Mouse (Mus musculus) left cerebral cortex, postnatal 36 days (tissue): ENCODE data around the gene Scgb2b27. TPM values are rescaled to one million over a fixed set of nuclear protein-coding genes. Genes with fewer than 3 reads are reported as not detected.
"Not testable (repeated sequence)": the region's sequence is repeated elsewhere in the genome, so short reads cannot be mapped to it uniquely, and the experiment has no call there.

Experiments
- DNase-seq, 2 experiments: peaks; one replicate each; pipeline ENCODE4 v3.0.0; 2021 to 2022; ENCODE audit warnings: low spot score in 2 of 2, mixed read lengths in 1 of 2
- intact Hi-C: fragments of 180-260 bp; cut with DNase I; formaldehyde crosslinking; loops from one replicate; pipeline ENCODE4 v1.15.1; 2025
- total RNA-seq, 2 experiments: library from RNA; stranded (reverse); gene quantifications; 2 replicates each; pipeline ENCODE4 v1.2.3; 2021

Scgb2b27 gene
- not detected for total RNA-seq

DNA sequence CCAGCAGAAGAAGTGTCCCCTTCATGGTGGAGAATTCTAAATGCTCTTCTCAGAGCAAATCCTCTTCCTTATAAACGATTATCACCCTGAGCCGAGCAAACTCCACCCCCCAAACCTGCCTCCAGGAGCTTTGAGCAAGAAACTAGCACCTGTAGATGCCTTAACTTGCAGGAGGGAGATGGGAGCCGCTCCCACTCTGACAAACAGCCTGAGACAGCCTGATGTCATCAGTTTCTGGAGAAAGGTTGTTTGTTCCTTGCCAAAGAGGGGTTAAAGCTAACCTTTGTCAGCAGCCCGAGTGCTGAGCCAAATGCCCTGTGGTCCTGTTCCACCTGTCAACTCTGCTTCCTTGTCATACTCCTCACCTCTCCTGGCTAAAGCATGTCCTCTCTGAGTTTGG lies at the start of gene Scgb2b27:
TSS of gene Scgb2b27 (minus strand) at position 101 of the 400 bp plus-strand sequence.
- DNase-seq, result no peak
- intact Hi-C loops, result no loop called here

DNA sequence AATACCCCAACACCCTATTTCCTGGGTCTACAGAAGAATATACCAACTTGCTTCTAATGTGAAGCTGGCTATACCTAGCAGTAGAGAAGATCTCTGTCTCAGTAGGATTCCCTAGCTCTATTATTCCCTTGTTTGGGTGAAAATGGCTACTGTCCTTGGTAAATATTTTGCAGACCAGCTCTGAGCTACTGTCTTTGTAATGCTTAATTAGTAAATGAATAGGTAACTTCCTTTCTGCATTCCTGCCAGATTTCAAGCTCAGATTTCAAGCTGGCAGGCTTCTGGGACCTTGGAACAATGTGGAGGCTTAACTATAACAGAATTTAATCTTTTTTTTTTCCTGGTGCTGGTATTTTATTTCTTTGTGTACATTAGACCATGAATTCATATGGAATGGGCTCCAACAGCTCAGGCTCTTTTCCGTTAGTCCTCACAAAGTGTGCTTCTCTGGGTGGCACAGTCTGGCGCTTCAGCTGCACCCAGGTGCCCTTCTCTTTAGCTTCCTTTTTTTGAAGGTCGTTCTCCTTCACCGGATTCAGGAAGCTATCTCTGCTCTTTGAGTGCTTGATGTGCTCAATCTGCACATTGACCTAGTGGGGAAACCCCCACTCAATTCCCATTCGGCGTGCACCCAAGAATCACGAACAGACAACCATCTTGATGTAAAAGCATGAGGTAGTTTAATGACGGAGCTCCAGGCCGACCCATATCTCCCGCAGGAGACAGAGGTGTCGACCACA lies 22.5 kb upstream of the Scgb2b27 start:
- DNase-seq, intact Hi-C loops: not testable (repeated sequence)

DNA sequence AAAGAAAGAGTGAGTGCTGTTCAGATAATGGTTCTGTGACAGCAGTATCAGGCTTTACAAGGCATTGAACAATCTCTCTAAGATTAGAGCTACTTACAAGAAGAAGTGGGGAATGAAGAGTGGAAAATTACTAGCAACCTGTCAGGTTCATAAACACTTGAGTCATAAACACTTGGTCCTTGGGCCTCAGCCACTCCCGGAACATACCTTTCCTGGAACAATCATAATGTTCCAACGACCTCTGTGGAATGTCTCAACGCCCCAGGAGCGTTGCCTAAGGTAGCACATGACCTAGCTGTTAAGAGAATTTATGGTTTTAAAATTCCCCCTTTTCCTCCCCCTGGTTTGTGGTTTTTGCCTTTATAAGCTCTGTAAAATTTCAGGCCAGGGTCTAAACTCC lies 20.8 kb upstream of the Scgb2b27 start:
- intact Hi-C loops, DNase-seq: not testable (repeated sequence)

DNA sequence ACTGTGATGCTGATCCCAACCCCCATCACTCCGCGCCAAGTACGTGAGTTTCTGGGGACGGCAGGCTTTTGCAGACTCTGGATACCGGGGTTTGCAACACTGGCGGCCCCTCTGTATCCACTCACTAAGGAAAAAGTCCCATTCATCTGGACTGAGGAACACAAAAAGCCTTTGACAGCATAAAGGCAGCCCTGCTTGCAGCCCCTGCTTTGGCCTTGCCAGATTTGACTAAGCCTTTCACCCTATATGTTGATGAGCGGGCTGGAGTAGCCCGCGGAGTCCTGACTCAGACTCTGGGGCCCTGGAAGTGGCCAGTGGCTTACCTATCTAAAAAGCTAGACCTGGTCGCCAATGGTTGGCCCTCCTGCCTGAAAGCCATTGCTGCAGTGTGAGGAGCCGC lies 16.3 kb upstream of the Scgb2b27 start:
- DNase-seq, result no peak
- intact Hi-C loops, result no loop called here

DNA sequence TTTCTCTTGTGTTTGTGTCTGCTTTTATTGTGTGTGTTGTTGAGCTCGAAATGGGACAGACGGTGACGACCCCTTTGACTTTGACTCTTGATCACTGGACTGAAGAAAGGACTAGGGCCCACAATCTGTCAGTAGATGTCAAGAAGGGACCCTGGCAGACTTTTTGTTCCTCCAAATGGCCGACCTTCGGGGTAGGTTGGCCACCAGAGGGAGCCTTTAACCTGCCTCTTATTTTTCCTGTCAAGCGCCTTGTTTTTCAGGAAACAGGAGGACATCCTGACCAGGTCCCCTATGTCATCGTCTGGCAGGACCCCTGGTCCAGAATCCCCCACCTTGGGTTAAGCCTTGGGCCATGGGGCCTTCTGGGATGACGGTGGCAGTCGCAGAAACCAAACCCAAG lies 13.5 kb upstream of the Scgb2b27 start:
- DNase-seq, intact Hi-C loops: not testable (repeated sequence)

DNA sequence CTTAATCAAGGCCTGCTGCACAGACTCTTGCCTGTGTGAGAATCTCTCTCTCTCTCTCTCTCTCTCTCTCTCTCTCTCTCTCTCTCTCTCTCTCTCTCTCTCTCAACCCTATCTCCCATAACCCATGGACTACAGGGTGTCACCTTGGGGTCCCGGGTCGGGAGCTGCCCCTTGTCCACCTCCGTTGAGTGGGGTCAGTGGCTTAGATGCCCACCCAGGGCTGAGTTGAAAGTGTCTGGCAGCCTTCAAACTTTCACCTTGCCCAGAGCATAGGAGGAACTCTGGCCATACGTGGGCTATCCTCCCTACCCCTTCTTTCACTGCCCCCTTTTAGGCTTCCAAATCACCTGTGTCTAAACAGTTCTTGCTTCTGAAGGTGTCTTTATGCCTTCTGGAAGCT lies 11.9 kb upstream of the Scgb2b27 start:
- no peak for DNase-seq
- intact Hi-C loops, result no loop called here

DNA sequence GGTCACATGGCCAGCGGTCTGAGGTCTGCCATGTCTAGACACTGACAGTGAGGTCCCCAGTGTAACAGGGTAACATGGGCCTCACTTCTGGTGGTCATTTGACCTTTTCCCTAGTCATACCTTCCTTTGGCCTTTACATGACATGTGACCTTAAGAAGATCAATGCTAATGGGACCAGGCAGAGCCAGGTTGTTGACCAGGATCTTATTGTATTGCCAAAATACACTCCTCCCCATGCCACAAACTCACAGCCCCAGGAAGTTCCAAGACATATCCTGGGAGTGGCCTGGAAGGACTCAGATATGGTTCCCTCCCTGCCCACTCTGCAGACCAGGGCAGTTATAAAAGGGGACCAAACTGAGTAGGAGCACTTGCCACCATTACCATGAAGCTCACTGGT lies 7.4 kb upstream of the Scgb2b27 start, which contains the start of gene Scgb1b27:
TSS of gene Scgb1b27 (plus strand) at position 301 of the 400 bp plus-strand sequence.
- intact Hi-C loops, DNase-seq: not testable (repeated sequence)

DNA sequence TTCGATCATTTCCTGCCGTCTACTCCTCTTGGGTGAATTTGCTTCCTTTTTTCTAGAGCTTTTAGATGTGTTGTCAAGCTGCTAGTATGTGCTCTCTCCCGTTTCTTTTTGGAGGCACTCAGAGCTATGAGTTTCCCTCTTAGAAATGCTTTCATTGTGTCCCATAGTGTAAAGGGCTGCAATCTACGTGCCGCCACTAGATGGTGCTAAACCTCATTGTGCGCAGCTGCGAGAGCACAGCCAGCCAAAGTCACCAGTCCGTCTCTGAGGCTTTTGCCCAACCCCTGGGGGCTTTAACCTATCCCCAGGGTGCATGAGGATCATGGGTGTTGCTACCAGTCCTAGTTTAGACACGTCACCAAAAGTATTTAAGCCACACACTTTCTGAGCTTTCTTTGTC lies 31.5 kb downstream of the Scgb2b27 start:
- DNase-seq, intact Hi-C loops: not testable (repeated sequence)

Other genes starting within 250 kb of the Scgb2b27 start
- gene Scgb2b26, start 68.9 kb downstream of the Scgb2b27 start, total RNA-seq, result not detected
- gene Scgb1b27, start 7.5 kb upstream of the Scgb2b27 start, total RNA-seq, result not detected
- not detected for gene Scgb1b30, start 81.5 kb upstream of the Scgb2b27 start, total RNA-seq
- 10 to 100 TPM; 11.6 to 12.3 TPM for gene Wtip, start 119.3 kb upstream of the Scgb2b27 start, total RNA-seq
- 10 to 100 TPM; 88.9 to 89.2 TPM for gene Uba2, start 155.7 kb upstream of the Scgb2b27 start, total RNA-seq
- 10 to 100 TPM; 20.2 to 24.1 TPM for gene Pdcd2l, start 182.7 kb upstream of the Scgb2b27 start, total RNA-seq
- 100 to 1,000 TPM; 657 to 689 TPM for gene Gpi1, start 216.4 kb upstream of the Scgb2b27 start, total RNA-seq
- gene Gm6096, start 237.1 kb upstream of the Scgb2b27 start, total RNA-seq, result not detected